Mouse (Mus musculus) macrophage (primary cell): Measurements from ENCODE around the gene Tppp2. TPM values are rescaled to one million over a fixed set of nuclear protein-coding genes. Genes with fewer than 3 reads are reported as not detected.

Experiments
- H3K27ac ChIP-seq: fragments of 350-480 bp; formaldehyde crosslinking; 2 replicates; pipeline ENCODE4 v1.9.0; 2021
- H3K36me3 ChIP-seq: fragments of 350-480 bp; formaldehyde crosslinking; 2 replicates; pipeline ENCODE4 v1.9.0; 2021; ENCODE audit errors: inconsistent target
- H3K4me3 ChIP-seq: fragments of 350-480 bp; formaldehyde crosslinking; 2 replicates; pipeline ENCODE4 v1.9.0; 2021; ENCODE audit errors: inconsistent target
- H3K79me2 ChIP-seq: fragments of 350-480 bp; formaldehyde crosslinking; 2 replicates; pipeline ENCODE4 v1.9.0; 2021; ENCODE audit errors: inconsistent target
- WGBS: methylation state at CpG from one replicate; pipeline ENCODE4 v1.1.7; 2026; ENCODE audit warnings: inconsistent platforms; ENCODE audit not compliant: missing documents; 5-methylcytosine and 5-hydroxymethylcytosine counted together
- polyA plus RNA-seq: library from polyadenylated mRNA; stranded (reverse); fragments of 250-400 nt; gene quantifications from 3 replicates; pipeline ENCODE4 v1.2.4, GENCODE M21; 2018; ENCODE audit warnings: inconsistent platforms

Tppp2 gene
- polyA plus RNA-seq, 1 experiment from 2014 or later = not detected

DNA sequence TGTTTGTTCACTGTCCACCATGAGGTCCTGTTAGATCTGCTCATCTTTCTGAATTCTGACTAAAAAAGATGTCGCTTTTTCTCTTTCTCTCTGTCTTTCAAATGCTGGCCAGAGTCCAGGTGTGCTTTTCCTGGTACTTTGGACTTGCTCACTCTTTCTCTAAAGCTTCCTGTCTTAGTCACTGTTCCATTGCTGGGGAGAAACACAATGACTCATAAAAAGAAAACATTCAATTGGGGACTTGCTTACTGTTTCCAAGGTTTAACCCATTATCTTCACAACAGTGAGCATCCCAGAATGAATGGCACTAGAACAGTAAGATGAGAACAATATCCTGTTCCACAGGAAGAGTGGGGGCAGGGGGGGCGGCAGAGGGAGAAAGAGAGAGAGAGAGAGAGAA is 42.1 kb downstream of the Tppp2 start:
- Histone ChIP-seq H3K79me2 (no peaks in the 10 kb centered on the region), H3K4me3 (no peak overlapping the region), H3K36me3 (no peaks in the 10 kb centered on the region), H3K27ac (no peak overlapping the region)
- 79% methylated on average over 2 of the region's 2 CpGs for WGBS

DNA sequence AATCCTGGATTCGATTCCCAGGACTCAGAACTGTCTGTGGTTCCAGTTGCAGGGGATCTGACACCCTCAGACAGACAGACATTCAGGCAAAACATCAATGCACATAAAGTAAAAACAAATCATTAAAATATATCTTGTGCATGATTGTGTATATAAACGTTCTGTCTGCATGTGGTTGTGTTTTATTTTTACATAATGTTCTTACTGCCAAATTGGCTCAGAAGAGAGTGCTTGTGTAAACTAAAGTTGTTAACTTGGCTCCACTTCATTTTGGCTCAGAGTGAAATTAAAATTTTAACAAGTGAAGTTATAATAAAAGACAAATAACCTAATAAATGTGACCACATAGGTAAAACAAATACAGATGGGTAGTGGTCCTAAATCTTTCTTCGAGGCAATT is 49.2 kb downstream of the Tppp2 start:
- 97% methylated on average over 3 of the region's 3 CpGs for WGBS
- Histone ChIP-seq H3K79me2 (no peaks in the 10 kb centered on the region), H3K27ac (no peak overlapping the region), H3K4me3 (no peak overlapping the region), H3K36me3 (no peaks in the 10 kb centered on the region)

Other genes starting within 250 kb of the Tppp2 start
- not detected in 3 replicates for gene Gm17079, start 223.0 kb upstream of the Tppp2 start, polyA plus RNA-seq
- gene Gm5800, start 201.2 kb upstream of the Tppp2 start, polyA plus RNA-seq = not detected in 3 replicates
- gene Ang4, start 144.8 kb upstream of the Tppp2 start, polyA plus RNA-seq = not detected in 3 replicates
- gene AY358078, start 118.4 kb upstream of the Tppp2 start, polyA plus RNA-seq = not detected in 3 replicates
- 0.75 TPM in 1 of 3 replicates, not detected in the others for gene Ear6, start 64.7 kb upstream of the Tppp2 start, polyA plus RNA-seq
- gene Mettl17, start 33.6 kb upstream of the Tppp2 start, polyA plus RNA-seq = 5.5 to 12.4 TPM (median 8.5 TPM) in 3 replicates
- 0.16 to 0.27 TPM in 2 of 3 replicates, not detected in the other for gene Slc39a2, start 25.5 kb upstream of the Tppp2 start, polyA plus RNA-seq
- 0.14 TPM in 1 of 3 replicates, not detected in the others for gene Ndrg2, start 4.3 kb upstream of the Tppp2 start, polyA plus RNA-seq
- not detected in 3 replicates for gene Rnase13, start 4.3 kb downstream of the Tppp2 start, polyA plus RNA-seq
- gene Arhgef40, start 66.3 kb downstream of the Tppp2 start, polyA plus RNA-seq = 0.60 to 1.3 TPM (median 1.3 TPM) in 3 replicates
- gene Tmem253, start 97.2 kb downstream of the Tppp2 start, polyA plus RNA-seq = 0.16 to 0.21 TPM in 2 of 3 replicates, not detected in the other
- gene Zfp219, start 102.3 kb downstream of the Tppp2 start, polyA plus RNA-seq = 7.2 to 19.5 TPM (median 12.3 TPM) in 3 replicates
- not detected in 3 replicates for gene Olfr221, start 124.0 kb downstream of the Tppp2 start, polyA plus RNA-seq
- 156 to 310 TPM (median 188 TPM) in 3 replicates for gene Hnrnpc, start 185.6 kb downstream of the Tppp2 start, polyA plus RNA-seq
- gene Rpgrip1, start 192.3 kb downstream of the Tppp2 start, polyA plus RNA-seq = 1.3 to 4.3 TPM (median 2.3 TPM) in 3 replicates